Mouse (Mus musculus) hindbrain, embryonic 15.5 days (tissue): Measurements from ENCODE around the gene Cox14. TPM values are rescaled to one million over a fixed set of nuclear protein-coding genes. Genes with fewer than 3 reads are reported as not detected.

Experiments used
- ATAC-seq: fragments of 200-750 bp; cut with Nextera tagmentation; 2 replicates; pipeline ENCODE4 v1.8.0; 2017; ENCODE audit warnings: low read depth, moderate number of reproducible peaks, moderate TSS enrichment; ENCODE audit not compliant: low FRiP score
- H3K27ac ChIP-seq: fragments of 300-500 bp; sonication (generic); replicated peaks from 2 replicates; pipeline ENCODE4 v1.5.1; 2015; ENCODE audit warnings: mild to moderate bottlenecking, inconsistent platforms
- H3K27me3 ChIP-seq: fragments of 300-500 bp; sonication (generic); 2 replicates; pipeline ENCODE4 v1.6.1; 2015; ENCODE audit warnings: control low read depth, inconsistent platforms
- H3K36me3 ChIP-seq: fragments of 300-500 bp; sonication (generic); 2 replicates; pipeline ENCODE4 v1.6.1; 2015; ENCODE audit warnings: control low read depth, inconsistent platforms
- H3K4me1 ChIP-seq: fragments of 300-500 bp; sonication (generic); replicated peaks from 2 replicates; pipeline ENCODE4 v1.6.1; 2015; ENCODE audit warnings: control low read depth, inconsistent platforms
- H3K4me2 ChIP-seq: fragments of 300-500 bp; sonication (generic); 2 replicates; pipeline ENCODE4 v1.6.1; 2015; ENCODE audit warnings: moderate library complexity, mild to moderate bottlenecking, inconsistent platforms
- H3K4me3 ChIP-seq: fragments of 300-500 bp; sonication (generic); 2 replicates; pipeline ENCODE4 v1.5.1; 2015; ENCODE audit warnings: mild to moderate bottlenecking, inconsistent platforms
- H3K9ac ChIP-seq: fragments of 300-500 bp; sonication (generic); 2 replicates; pipeline ENCODE4 v1.6.1; 2015; ENCODE audit warnings: inconsistent platforms
- H3K9me3 ChIP-seq: fragments of 300-500 bp; sonication (generic); 2 replicates; pipeline ENCODE4 v1.6.1; 2016; ENCODE audit warnings: control low read depth, inconsistent platforms
- WGBS: fragments of 180-500 bp; shearing (Covaris S2); methylation state at CpG from one replicate; pipeline ENCODE4 v1.1.7; 2015; 5-methylcytosine and 5-hydroxymethylcytosine counted together
- polyA plus RNA-seq: library from polyadenylated mRNA; unstranded; fragments of >200 nt; fragmentation: Nextera tagmentation; extraction: Ambion mirVana; gene quantifications from 2 replicates; pipeline ENCODE4 v1.2.1, GENCODE M21; 2015

Gene Cox14
- polyA plus RNA-seq, 1 experiment from 2014 or later, result 171 TPM

DNA sequence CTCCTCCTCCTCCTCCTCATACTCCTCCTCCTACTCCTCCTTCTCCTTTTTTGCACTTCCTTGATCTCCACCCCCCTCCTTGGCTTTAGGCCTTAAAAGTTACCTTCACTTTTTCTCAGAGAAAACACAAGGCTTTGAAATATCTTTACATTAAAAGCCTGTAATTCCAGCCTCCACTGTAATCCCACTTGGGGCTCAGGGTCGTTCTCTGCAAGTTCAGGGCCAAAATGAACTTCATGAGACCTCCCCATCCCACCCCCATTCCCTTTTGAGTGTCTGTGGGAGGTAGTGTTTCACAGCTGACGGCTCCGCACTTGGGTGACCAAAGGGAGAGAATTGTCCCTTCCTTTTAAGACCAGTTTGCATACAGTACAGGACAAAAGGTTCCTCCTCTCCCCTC, 47.5 kb downstream of the Cox14 start:
- 0 out of 2 replicates have a peak overlapping the region, but pooled peaks have one; percentile 53 for H3K27ac ChIP-seq
- peak overlapping the region; percentile 63 for H3K4me2 ChIP-seq
- H3K4me3 ChIP-seq, result no peak overlapping the region
- H3K9ac ChIP-seq, result no peak overlapping the region
- no peak for ATAC-seq
- H3K9me3 ChIP-seq, result no peaks in the 10 kb centered on the region
- H3K4me1 ChIP-seq, result peaks cover 19% of the 10 kb centered on the region
- 23% methylated on average over 3 of the region's 3 CpGs for WGBS
- no peaks in the 10 kb centered on the region for H3K27me3 ChIP-seq
- no peaks in the 10 kb centered on the region for H3K36me3 ChIP-seq

Other genes starting within 250 kb of the Cox14 start
- 42.2 and 48.7 TPM in 2 replicates for gene Faim2, start 197.5 kb upstream of the Cox14 start, polyA plus RNA-seq
- gene Aqp2, start 146.6 kb upstream of the Cox14 start, polyA plus RNA-seq, result not detected in 2 replicates
- gene Aqp5, start 134.8 kb upstream of the Cox14 start, polyA plus RNA-seq, result 1.3 and 2.4 TPM in 2 replicates
- gene Aqp6, start 124.2 kb upstream of the Cox14 start, polyA plus RNA-seq, result 0.78 and 1.00 TPM in 2 replicates
- 63.3 and 67.1 TPM in 2 replicates for gene Racgap1, start 74.0 kb upstream of the Cox14 start, polyA plus RNA-seq
- 58.1 and 63.6 TPM in 2 replicates for gene Asic1, start 55.2 kb upstream of the Cox14 start, polyA plus RNA-seq
- 89.1 and 96.4 TPM in 2 replicates for gene Smarcd1, start 23.5 kb upstream of the Cox14 start, polyA plus RNA-seq
- not detected in 2 replicates for gene Gm17349, start 20.1 kb upstream of the Cox14 start, polyA plus RNA-seq
- 3.6 and 4.7 TPM in 2 replicates for gene Gpd1, start 8.1 kb upstream of the Cox14 start, polyA plus RNA-seq
- 85.8 and 89.9 TPM in 2 replicates for gene Cers5, start 47.3 kb downstream of the Cox14 start, polyA plus RNA-seq
- gene Lima1, start 149.8 kb downstream of the Cox14 start, polyA plus RNA-seq, result 13.3 and 13.5 TPM in 2 replicates
- not detected in 2 replicates for gene Fam186a, start 241.4 kb downstream of the Cox14 start, polyA plus RNA-seq
- 19.4 and 22.1 TPM in 2 replicates for gene Larp4, start 244.4 kb downstream of the Cox14 start, polyA plus RNA-seq